Mouse (Mus musculus) ES-Bruce4 (cell line): ENCODE data around the gene Gcn1l1. TPM values are rescaled to one million over a fixed set of nuclear protein-coding genes. Genes with fewer than 3 reads are reported as not detected.
A peak's percentile ranks its signal among the peaks of the same experiment; 100 is the strongest.

ENCODE experiments used
- H3K27ac ChIP-seq: 2 replicates; pipeline ENCODE4 v1.5.1; 2012; ENCODE audit warnings: low read length, inconsistent platforms; ENCODE audit not compliant: insufficient read depth
- H3K27me3 ChIP-seq: 2 replicates; pipeline ENCODE4 v1.6.1; 2012; ENCODE audit warnings: mild to moderate bottlenecking, low read length, inconsistent platforms; ENCODE audit not compliant: control insufficient read depth, poor library complexity, insufficient read depth, severe bottlenecking
- H3K36me3 ChIP-seq: 2 replicates; pipeline ENCODE4 v1.6.1; 2012; ENCODE audit warnings: inconsistent platforms, mild to moderate bottlenecking, low read length, moderate library complexity; ENCODE audit not compliant: control insufficient read depth, poor library complexity, insufficient read depth, severe bottlenecking
- H3K4me1 ChIP-seq: one replicate; pipeline ENCODE4 v1.8.1; 2011; ENCODE audit warnings: low read length; ENCODE audit not compliant: control insufficient read depth, insufficient read depth
- H3K4me3 ChIP-seq: 2 replicates; pipeline ENCODE4 v1.5.1; 2011; ENCODE audit warnings: low read depth, mild to moderate bottlenecking, low read length
- H3K9ac ChIP-seq: 2 replicates; pipeline ENCODE4 v1.6.1; 2012; ENCODE audit warnings: low read depth, mild to moderate bottlenecking, inconsistent platforms; ENCODE audit not compliant: poor library complexity, severe bottlenecking
- H3K9me3 ChIP-seq: replicated peaks from 2 replicates; pipeline ENCODE4 v1.6.1; 2012; ENCODE audit warnings: mild to moderate bottlenecking, low read length, inconsistent platforms; ENCODE audit not compliant: control insufficient read depth, poor library complexity, insufficient read depth, severe bottlenecking
- CTCF ChIP-seq: IDR thresholded peaks from one replicate; pipeline ENCODE4 v1.8.1; 2011; ENCODE audit warnings: low read depth, low read length
- EP300 ChIP-seq: IDR thresholded peaks from 2 replicates; pipeline ENCODE4 v1.6.1; 2011; ENCODE audit warnings: low read depth, low read length; ENCODE audit not compliant: insufficient read depth
- POLR2A ChIP-seq: IDR thresholded peaks from one replicate; pipeline ENCODE4 v1.8.1; 2011; ENCODE audit warnings: low read length; ENCODE audit not compliant: insufficient read depth
- polyA plus RNA-seq: library from polyadenylated mRNA; stranded (reverse); fragments of >200 nt; gene quantifications from 2 replicates; pipeline ENCODE4 v1.2.4, GENCODE M21; 2011; ENCODE audit warnings: low read depth; ENCODE audit not compliant: missing spikeins, insufficient read depth, insufficient read length

The Gcn1l1 gene
- polyA plus RNA-seq, 1 experiment = 62.0 TPM

- H3K4me3 ChIP-seq = no peak overlapping the region
- H3K27ac ChIP-seq = no peak overlapping the region
- no peaks in the 10 kb centered on the region for H3K27me3 ChIP-seq
- H3K4me1 ChIP-seq = no peaks in the 10 kb centered on the region
- TF ChIP-seq POLR2A = no peak
- TF ChIP-seq CTCF = no peak
- TF ChIP-seq EP300 = no peak
- no peak overlapping the region for H3K9ac ChIP-seq
- no peaks in the 10 kb centered on the region for H3K9me3 ChIP-seq
- peaks cover 2% of the 10 kb centered on the region; the same call in 1 of the 2 replicates for H3K36me3 ChIP-seq
These were observed 10.3 kb upstream of the Gcn1l1 start for GRCm38 (mm10) chr5:115554536-115555291.

GRCm38 (mm10) chr5:115556217-115556616 is 8.8 kb upstream of the Gcn1l1 start:
- no peak overlapping the region for H3K27ac ChIP-seq
- peaks cover 13% of the 10 kb centered on the region for H3K36me3 ChIP-seq
- no peaks in the 10 kb centered on the region for H3K4me1 ChIP-seq
- no peaks in the 10 kb centered on the region for H3K9me3 ChIP-seq
- no peak overlapping the region for H3K4me3 ChIP-seq
- 0 out of 2 replicates have a peak overlapping the region, but pooled peaks have one; percentile 5 for H3K9ac ChIP-seq
- H3K27me3 ChIP-seq = no peaks in the 10 kb centered on the region
- TF ChIP-seq CTCF (peak; percentile 73), POLR2A (no peak)

- no peaks in the 10 kb centered on the region for H3K27me3 ChIP-seq
- TF ChIP-seq EP300 (no peak), POLR2A (no peak), CTCF (no peak)
- no peak overlapping the region for H3K4me3 ChIP-seq
- no peak overlapping the region for H3K9ac ChIP-seq
- H3K27ac ChIP-seq = no peak overlapping the region
- no peaks in the 10 kb centered on the region for H3K9me3 ChIP-seq
- H3K36me3 ChIP-seq = peaks cover 32% of the 10 kb centered on the region
- no peaks in the 10 kb centered on the region for H3K4me1 ChIP-seq
These were observed 6.8 kb upstream of the Gcn1l1 start for GRCm38 (mm10) chr5:115558182-115558794.

GRCm38 (mm10) chr5:115559237-115560101 is 5.6 kb upstream of the Gcn1l1 start, which contains the start of gene Rplp0:
Rplp0 (plus strand) TSS chr5:115559467.
- H3K27me3 ChIP-seq = no peaks in the 10 kb centered on the region
- H3K27ac ChIP-seq = peak within 1 kb of the TSS; percentile 43
- H3K9ac ChIP-seq = peak within 1 kb of the TSS; percentile 94
- peak; percentile 89 for TF ChIP-seq CTCF
- no peak for TF ChIP-seq EP300
- peak; percentile 96 for TF ChIP-seq POLR2A
- no peaks in the 10 kb centered on the region for H3K9me3 ChIP-seq
- no peaks in the 10 kb centered on the region for H3K4me1 ChIP-seq
- peaks cover 38% of the 10 kb centered on the region for H3K36me3 ChIP-seq
- H3K4me3 ChIP-seq = peak within 1 kb of the TSS; percentile 82

- no peaks in the 10 kb centered on the region for H3K9me3 ChIP-seq
- TF ChIP-seq EP300 = no peak
- TF ChIP-seq CTCF = no peak
- no peak for TF ChIP-seq POLR2A
- peak overlapping the region; percentile 94 for H3K9ac ChIP-seq
- H3K4me1 ChIP-seq = no peaks in the 10 kb centered on the region
- no peaks in the 10 kb centered on the region for H3K27me3 ChIP-seq
- H3K36me3 ChIP-seq = peaks cover 37% of the 10 kb centered on the region
- H3K4me3 ChIP-seq = peak overlapping the region; percentile 82
- H3K27ac ChIP-seq = peak overlapping the region; percentile 43
These were observed 4.6 kb upstream of the Gcn1l1 start for GRCm38 (mm10) chr5:115560336-115560905.
